Mouse (Mus musculus): ENCODE results near the gene Msantd2. TPM values are rescaled to one million over a fixed set of nuclear protein-coding genes. Genes with fewer than 3 reads are reported as not detected.

Msantd2 gene
- polyA plus RNA-seq (2015; fragmentation: Nextera tagmentation; extraction: Ambion mirVana): 14.3 and 14.7 TPM in 2 replicates

DNA sequence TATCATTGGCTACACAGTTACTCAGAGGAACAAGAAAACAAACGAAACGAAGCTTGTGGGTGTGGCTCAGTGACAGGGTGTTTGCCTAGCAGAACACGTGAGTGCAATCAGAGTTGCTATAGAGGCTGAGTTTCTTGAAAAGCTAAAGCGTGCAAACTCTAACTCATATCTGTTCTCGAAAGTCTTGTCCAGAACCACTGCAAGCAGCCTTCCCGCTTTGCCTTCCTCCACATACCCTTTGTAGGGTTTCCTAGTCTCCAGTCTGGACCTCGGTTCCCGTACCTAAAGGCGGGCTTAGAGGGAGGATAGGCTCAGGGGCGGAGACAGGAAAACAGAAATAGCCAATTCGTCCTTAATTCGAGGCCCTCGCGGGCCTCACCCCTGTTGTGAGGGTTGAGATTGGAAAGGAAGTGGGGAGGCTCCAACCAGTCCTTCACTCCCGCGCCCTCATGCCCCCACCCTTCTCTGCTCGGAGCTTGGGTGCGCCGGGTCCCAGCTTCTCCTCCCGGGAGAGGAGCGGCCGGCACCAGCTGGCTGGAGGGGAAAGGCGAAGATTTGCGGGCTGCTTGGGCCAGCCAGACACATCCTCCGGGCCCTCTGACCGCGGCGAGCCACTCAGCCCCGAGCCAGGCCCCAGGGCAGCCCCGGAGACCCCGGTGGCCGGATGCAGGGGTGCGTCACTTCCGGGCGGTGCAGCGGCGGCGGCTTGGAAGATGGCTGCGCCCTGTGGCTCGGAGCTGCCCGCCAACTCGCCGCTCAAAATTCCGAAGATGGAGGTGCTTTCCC lies at the start of gene Msantd2:
TSS of gene Msantd2 (plus strand) at position 709 of the 786 bp plus-strand sequence.
- Histone ChIP-seq H3K36me3 (peaks cover 13% of the 10 kb centered on the region), H3K27ac (replicated peaks) (peak within 1 kb of the TSS; percentile 100), H3K9ac (peak within 1 kb of the TSS; percentile 98), H3K27me3 (replicated peaks) (no peaks in the 10 kb centered on the region), H3K4me3 (peak within 1 kb of the TSS; percentile 97), H3K9me3 (no peaks in the 10 kb centered on the region), H3K4me2 (peak within 1 kb of the TSS; percentile 83), H3K4me1 (peaks cover 23% of the 10 kb centered on the region)
- WGBS: under 1% methylated on average over 42 of the region's 44 CpGs
- peak; percentile 86 for ATAC-seq (ENCODE audit: extremely low read depth, insufficient number of reproducible peaks, low FRiP score, low TSS enrichment)

GRCm38 (mm10) chr9:37452401-37452800 lies 36.7 kb upstream of the Msantd2 start:
- Histone ChIP-seq H3K4me2 (no peak overlapping the region), H3K27ac (replicated peaks) (no peak overlapping the region), H3K36me3 (no peaks in the 10 kb centered on the region), H3K9ac (no peak overlapping the region), H3K4me3 (no peak overlapping the region), H3K27me3 (replicated peaks) (peaks cover 80% of the 10 kb centered on the region), H3K4me1 (peaks cover 17% of the 10 kb centered on the region), H3K9me3 (no peaks in the 10 kb centered on the region)
- 2% methylated on average over 5 of the region's 5 CpGs for WGBS
- ATAC-seq (ENCODE audit: extremely low read depth, insufficient number of reproducible peaks, low FRiP score, low TSS enrichment): no peak

- Histone ChIP-seq H3K9me3 (no peaks in the 10 kb centered on the region), H3K4me1 (peaks cover 18% of the 10 kb centered on the region), H3K36me3 (no peaks in the 10 kb centered on the region), H3K27ac (replicated peaks) (no peak overlapping the region), H3K9ac (no peak overlapping the region), H3K27me3 (replicated peaks) (peaks cover 86% of the 10 kb centered on the region), H3K4me2 (no peak overlapping the region), H3K4me3 (no peak overlapping the region)
- no peak for ATAC-seq (ENCODE audit: extremely low read depth, insufficient number of reproducible peaks, low FRiP score, low TSS enrichment)
- 41% methylated on average over 4 of the region's 4 CpGs for WGBS
These were observed 35.8 kb upstream of the Msantd2 start for GRCm38 (mm10) chr9:37453328-37453727.

GRCm38 (mm10) chr9:37454011-37454492 lies 35.1 kb upstream of the Msantd2 start:
- ATAC-seq (ENCODE audit: extremely low read depth, insufficient number of reproducible peaks, low FRiP score, low TSS enrichment): no peak
- no peak overlapping the region for H3K4me2 ChIP-seq
- no peaks in the 10 kb centered on the region for H3K9me3 ChIP-seq
- H3K4me1 ChIP-seq: peaks cover 18% of the 10 kb centered on the region
- H3K9ac ChIP-seq: no peak overlapping the region
- H3K4me3 ChIP-seq: no peak overlapping the region
- no peaks in the 10 kb centered on the region for H3K36me3 ChIP-seq
- 21% methylated on average over 6 of the region's 6 CpGs for WGBS
- H3K27me3 ChIP-seq (replicated peaks): peaks cover 93% of the 10 kb centered on the region
- H3K27ac ChIP-seq (replicated peaks): no peak overlapping the region

- Histone ChIP-seq H3K4me2 (no peak overlapping the region), H3K27ac (replicated peaks) (no peak overlapping the region), H3K9ac (no peak overlapping the region), H3K36me3 (no peaks in the 10 kb centered on the region), H3K4me1 (peaks cover 22% of the 10 kb centered on the region), H3K27me3 (replicated peaks) (peaks cover 99% of the 10 kb centered on the region), H3K4me3 (no peak overlapping the region), H3K9me3 (no peaks in the 10 kb centered on the region)
- WGBS: 24% methylated on average over 3 of the region's 3 CpGs
- ATAC-seq (ENCODE audit: extremely low read depth, insufficient number of reproducible peaks, low FRiP score, low TSS enrichment): no peak
These were observed 34.1 kb upstream of the Msantd2 start for GRCm38 (mm10) chr9:37454991-37455390.

DNA sequence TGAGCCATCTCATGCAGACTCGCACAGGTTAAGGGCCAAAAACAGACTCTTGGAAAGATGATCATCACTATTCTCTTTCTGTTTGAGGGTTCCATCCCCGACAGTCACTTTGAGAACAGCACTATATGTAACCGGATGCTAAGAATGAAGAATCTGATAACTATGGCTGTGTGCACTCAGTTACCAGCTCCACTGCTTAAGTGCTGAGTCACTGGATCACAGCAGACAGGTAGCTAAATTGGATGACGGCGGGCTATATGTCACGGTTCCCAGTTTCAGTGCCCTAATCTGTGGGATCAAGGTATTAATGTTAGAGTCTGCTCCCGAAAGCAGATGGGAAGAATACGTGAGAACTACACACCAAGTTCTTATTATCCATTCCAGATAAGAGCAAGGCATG lies 33.3 kb upstream of the Msantd2 start:
- H3K9me3 ChIP-seq: no peaks in the 10 kb centered on the region
- no peaks in the 10 kb centered on the region for H3K36me3 ChIP-seq
- H3K4me2 ChIP-seq: peak overlapping the region; percentile 73
- 3% methylated on average over 8 of the region's 8 CpGs for WGBS
- no peak overlapping the region for H3K4me3 ChIP-seq
- H3K27ac ChIP-seq (replicated peaks): no peak overlapping the region
- ATAC-seq (ENCODE audit: extremely low read depth, insufficient number of reproducible peaks, low FRiP score, low TSS enrichment): no peak
- peaks cover 31% of the 10 kb centered on the region for H3K4me1 ChIP-seq
- H3K9ac ChIP-seq: no peak overlapping the region
- peaks cover 99% of the 10 kb centered on the region for H3K27me3 ChIP-seq (replicated peaks)

DNA sequence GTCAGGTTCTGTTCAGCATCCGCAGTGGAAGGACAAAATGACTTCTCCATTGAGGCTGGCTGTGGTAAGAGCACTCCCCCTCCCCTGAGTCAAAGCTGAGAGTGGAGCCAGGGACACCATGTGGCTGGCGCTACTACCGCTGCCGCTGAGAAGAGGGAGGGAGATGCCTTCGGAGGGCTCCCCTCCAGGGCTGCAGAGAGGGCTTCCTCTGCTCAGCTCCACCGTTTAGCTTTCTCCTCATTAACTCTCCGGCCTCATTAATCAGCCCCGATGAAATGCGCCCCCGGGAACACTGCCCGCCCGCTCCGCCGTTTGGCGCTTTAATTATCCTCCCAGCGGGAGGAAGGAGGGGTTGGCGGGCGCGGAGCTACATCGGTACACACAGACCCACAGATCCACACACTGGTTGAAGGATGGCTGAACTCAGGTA lies 32.6 kb upstream of the Msantd2 start:
- no peak for ATAC-seq (ENCODE audit: extremely low read depth, insufficient number of reproducible peaks, low FRiP score, low TSS enrichment)
- peaks cover 99% of the 10 kb centered on the region for H3K27me3 ChIP-seq (replicated peaks)

GRCm38 (mm10) chr9:37457151-37457550 lies 32.0 kb upstream of the Msantd2 start:
- no peak for ATAC-seq (ENCODE audit: extremely low read depth, insufficient number of reproducible peaks, low FRiP score, low TSS enrichment)
- H3K9ac ChIP-seq: no peak overlapping the region; the same call in 1 of the 2 replicates
- H3K27me3 ChIP-seq (replicated peaks): peaks cover 99% of the 10 kb centered on the region
- no peaks in the 10 kb centered on the region for H3K36me3 ChIP-seq
- WGBS: 57% methylated on average over 1 of the region's 1 CpGs
- no peak overlapping the region for H3K4me3 ChIP-seq
- H3K4me1 ChIP-seq: peaks cover 31% of the 10 kb centered on the region
- no peaks in the 10 kb centered on the region for H3K9me3 ChIP-seq
- H3K4me2 ChIP-seq: peak overlapping the region; percentile 73
- no peak overlapping the region for H3K27ac ChIP-seq (replicated peaks)

More for the DNA sequence above, 32.6 kb upstream of the Msantd2 start:
- H3K27ac ChIP-seq (replicated peaks): no peak overlapping the region
- H3K9me3 ChIP-seq: no peaks in the 10 kb centered on the region
- peak overlapping the region; percentile 73 for H3K4me2 ChIP-seq
- H3K36me3 ChIP-seq: no peaks in the 10 kb centered on the region
- WGBS: under 1% methylated on average over 20 of the region's 20 CpGs
- peak overlapping the region; percentile 48 for H3K4me3 ChIP-seq
- peak overlapping the region; percentile 42; the same call in 1 of the 2 replicates for H3K9ac ChIP-seq
- peaks cover 31% of the 10 kb centered on the region for H3K4me1 ChIP-seq

DNA sequence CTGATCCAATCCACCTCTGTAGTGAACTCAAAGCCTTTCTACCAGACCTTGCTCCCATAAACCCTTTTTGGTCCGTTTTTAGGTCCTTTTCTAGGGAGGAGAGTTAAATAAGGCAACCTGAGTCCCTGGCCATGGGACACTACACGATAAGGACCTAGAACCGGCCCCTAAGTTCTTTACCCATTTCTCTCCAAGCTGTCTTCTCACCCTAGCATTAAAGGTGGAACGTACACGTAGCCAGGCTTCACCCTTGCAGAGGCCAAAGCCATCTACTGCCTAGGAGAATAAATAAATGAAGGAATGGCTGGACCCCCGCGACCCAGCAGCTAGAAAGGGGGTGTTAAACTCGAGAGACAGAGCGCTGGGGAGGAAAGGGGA lies 29.5 kb upstream of the Msantd2 start:
- H3K9me3 ChIP-seq: no peaks in the 10 kb centered on the region
- H3K4me1 ChIP-seq: peaks cover 31% of the 10 kb centered on the region
- no peaks in the 10 kb centered on the region for H3K36me3 ChIP-seq
- 1% methylated on average over 9 of the region's 9 CpGs for WGBS
- H3K9ac ChIP-seq: 0 out of 2 replicates have a peak overlapping the region, but pooled peaks have one; percentile 70
- H3K27me3 ChIP-seq (replicated peaks): peaks cover 86% of the 10 kb centered on the region
- H3K4me3 ChIP-seq: peak overlapping the region; percentile 59
- H3K27ac ChIP-seq (replicated peaks): no peak overlapping the region
- no peak for ATAC-seq (ENCODE audit: extremely low read depth, insufficient number of reproducible peaks, low FRiP score, low TSS enrichment)
- H3K4me2 ChIP-seq: peak overlapping the region; percentile 95

GRCm38 (mm10) chr9:37460043-37460960 lies 28.8 kb upstream of the Msantd2 start:
- Histone ChIP-seq H3K4me3 (peak overlapping the region; percentile 59), H3K27me3 (replicated peaks) (peaks cover 80% of the 10 kb centered on the region), H3K36me3 (no peaks in the 10 kb centered on the region), H3K4me2 (peak overlapping the region; percentile 95), H3K9ac (peak overlapping the region; percentile 70), H3K9me3 (no peaks in the 10 kb centered on the region), H3K27ac (replicated peaks) (no peak overlapping the region), H3K4me1 (peaks cover 31% of the 10 kb centered on the region)
- under 1% methylated on average over 81 of the region's 81 CpGs for WGBS
- ATAC-seq (ENCODE audit: extremely low read depth, insufficient number of reproducible peaks, low FRiP score, low TSS enrichment): no peak

GRCm38 (mm10) chr9:37460961-37461340 lies 28.2 kb upstream of the Msantd2 start:
- Histone ChIP-seq H3K9ac (peak overlapping the region; percentile 70; the same call in 1 of the 2 replicates), H3K27ac (replicated peaks) (no peak overlapping the region), H3K9me3 (no peaks in the 10 kb centered on the region), H3K4me1 (peaks cover 28% of the 10 kb centered on the region), H3K4me3 (peak overlapping the region; percentile 59), H3K4me2 (peak overlapping the region; percentile 95), H3K36me3 (no peaks in the 10 kb centered on the region), H3K27me3 (replicated peaks) (peaks cover 73% of the 10 kb centered on the region)
- WGBS: 6% methylated on average over 5 of the region's 5 CpGs
- no peak for ATAC-seq (ENCODE audit: extremely low read depth, insufficient number of reproducible peaks, low FRiP score, low TSS enrichment)

Measured in heart, embryonic 13.5 days (tissue).